Mouse (Mus musculus) ovary, adult 10 weeks (tissue): ENCODE results near the gene Dlx6. TPM values are rescaled to one million over a fixed set of nuclear protein-coding genes. Genes with fewer than 3 reads are reported as not detected.

Source experiments
- polyA plus RNA-seq: library from polyadenylated mRNA; stranded (reverse); fragments of 350-450 nt; fragmentation: Illumina TruSeq; extraction: RNeasy Lipid Tissue Mini Kit (QIAGEN cat#74804); gene quantifications from one replicate; pipeline ENCODE4 v1.2.3, GENCODE M21; 2014

Gene Dlx6
- not detected for polyA plus RNA-seq

DNA sequence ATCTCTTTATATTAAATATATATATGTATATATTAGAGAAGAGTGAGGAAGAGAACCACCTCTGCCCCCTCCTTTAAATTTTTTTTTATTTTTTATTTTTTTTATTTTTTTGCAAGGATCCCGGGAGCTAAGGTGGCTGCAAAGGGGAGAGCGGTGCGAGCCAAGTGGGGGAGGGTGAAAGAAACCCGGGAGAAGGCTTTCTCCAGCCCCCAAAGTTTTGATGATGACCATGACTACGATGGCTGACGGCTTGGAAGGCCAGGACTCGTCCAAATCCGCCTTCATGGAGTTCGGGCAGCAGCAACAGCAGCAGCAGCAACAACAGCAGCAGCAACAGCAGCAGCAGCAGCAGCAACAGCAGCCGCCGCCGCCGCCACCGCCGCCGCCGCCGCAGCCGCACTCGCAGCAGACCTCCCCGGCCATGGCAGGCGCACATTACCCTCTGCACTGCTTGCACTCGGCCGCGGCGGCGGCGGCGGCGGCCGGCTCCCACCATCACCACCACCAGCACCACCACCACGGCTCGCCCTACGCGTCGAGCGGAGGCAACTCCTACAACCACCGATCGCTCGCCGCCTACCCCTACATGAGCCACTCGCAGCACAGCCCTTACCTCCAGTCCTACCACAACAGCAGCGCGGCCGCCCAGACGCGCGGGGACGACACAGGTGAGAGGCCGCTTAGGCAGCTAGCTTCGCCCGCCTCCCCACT, at the start of gene Dlx6:
TSS of gene Dlx6 (plus strand) at position 175 of the 711 bp plus-strand sequence.

DNA sequence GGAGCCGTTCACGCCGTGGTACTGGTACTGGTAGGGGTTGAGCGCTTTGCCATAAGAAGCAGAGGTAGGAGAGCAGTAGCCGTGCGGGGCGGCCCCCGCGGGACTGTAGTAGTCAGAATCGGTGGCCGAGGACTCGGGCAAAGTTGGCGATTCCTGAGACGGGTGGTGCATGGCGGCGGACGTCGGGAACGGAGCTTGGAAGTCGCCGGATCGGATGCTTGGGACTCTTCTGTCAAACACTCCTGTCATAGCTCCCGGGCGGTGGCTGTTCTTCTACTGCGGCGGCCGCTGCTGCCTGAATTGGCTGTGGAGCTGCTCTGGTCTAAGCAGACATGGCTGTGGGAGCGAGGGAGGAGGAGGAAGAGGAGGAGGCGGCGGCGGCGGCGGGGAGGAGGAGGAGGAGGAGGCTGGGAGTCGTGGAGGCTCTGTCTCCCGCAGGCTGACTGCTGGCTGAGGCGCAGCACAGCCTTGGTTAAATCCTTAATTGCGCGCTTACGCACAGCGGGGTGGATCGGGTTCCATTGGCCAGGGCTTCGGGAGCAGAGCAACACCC, 18.6 kb downstream of the Dlx6 start, which contains the start of gene Dlx5:
TSS of gene Dlx5 (minus strand) at position 448 of the 553 bp plus-strand sequence.

Other genes starting within 250 kb of the Dlx6 start
- gene Dlx5, start 18.8 kb downstream of the Dlx6 start, polyA plus RNA-seq: not detected
- gene Sdhaf3, start 92.7 kb downstream of the Dlx6 start, polyA plus RNA-seq: 11.9 TPM